Mouse (Mus musculus) thymus, adult 2 months (tissue): ENCODE results near the gene Lman2.

Source experiments
- CTCF ChIP-seq: fragments of 200-500 bp; IDR thresholded peaks from 2 replicates; pipeline ENCODE4 v1.5.1; 2012; ENCODE audit warnings: mild to moderate bottlenecking, control low read depth, low read length, moderate library complexity, borderline replicate concordance; ENCODE audit not compliant: control insufficient read depth, poor library complexity, insufficient read depth; ENCODE audit errors: extremely low read depth
- POLR2A ChIP-seq: fragments of 200-500 bp; IDR thresholded peaks from 2 replicates; pipeline ENCODE4 v1.6.1; 2012; ENCODE audit warnings: mild to moderate bottlenecking, low read length, control low read depth, moderate library complexity; ENCODE audit not compliant: control insufficient read depth, poor library complexity, insufficient read depth; ENCODE audit errors: extremely low read depth

DNA sequence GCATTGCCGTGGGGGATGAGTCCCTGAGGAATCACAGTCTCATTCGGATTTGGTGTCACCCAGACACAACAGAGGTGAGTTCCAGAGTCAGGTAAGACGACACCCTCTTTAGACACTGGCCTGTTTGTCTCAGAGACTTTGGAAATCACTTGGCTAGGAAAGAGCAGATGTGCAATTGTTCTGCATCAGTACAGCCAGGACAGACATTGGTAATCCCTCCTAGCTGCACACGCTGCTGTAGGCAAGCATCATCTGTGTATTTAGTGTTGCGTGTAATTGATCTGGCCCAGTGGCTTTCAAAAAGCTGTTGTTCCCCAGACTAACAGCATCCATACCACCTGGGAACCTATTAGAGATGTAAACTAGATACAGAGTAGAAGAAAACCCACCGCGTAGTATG lies 40.7 kb upstream of the Lman2 start:
- TF ChIP-seq POLR2A (no peak), CTCF (no peak)
